Mouse (Mus musculus) kidney, adult 9 months (tissue): ENCODE measurements around the gene Tmem198.

Source experiments
- DNase-seq: peaks from one replicate; pipeline ENCODE4 v3.0.0; 2022

Tmem198 gene

GRCm38 (mm10) chr1:75455948-75456347 lies 23.4 kb upstream of the Tmem198 start:
- DNase-seq: no peak

DNA sequence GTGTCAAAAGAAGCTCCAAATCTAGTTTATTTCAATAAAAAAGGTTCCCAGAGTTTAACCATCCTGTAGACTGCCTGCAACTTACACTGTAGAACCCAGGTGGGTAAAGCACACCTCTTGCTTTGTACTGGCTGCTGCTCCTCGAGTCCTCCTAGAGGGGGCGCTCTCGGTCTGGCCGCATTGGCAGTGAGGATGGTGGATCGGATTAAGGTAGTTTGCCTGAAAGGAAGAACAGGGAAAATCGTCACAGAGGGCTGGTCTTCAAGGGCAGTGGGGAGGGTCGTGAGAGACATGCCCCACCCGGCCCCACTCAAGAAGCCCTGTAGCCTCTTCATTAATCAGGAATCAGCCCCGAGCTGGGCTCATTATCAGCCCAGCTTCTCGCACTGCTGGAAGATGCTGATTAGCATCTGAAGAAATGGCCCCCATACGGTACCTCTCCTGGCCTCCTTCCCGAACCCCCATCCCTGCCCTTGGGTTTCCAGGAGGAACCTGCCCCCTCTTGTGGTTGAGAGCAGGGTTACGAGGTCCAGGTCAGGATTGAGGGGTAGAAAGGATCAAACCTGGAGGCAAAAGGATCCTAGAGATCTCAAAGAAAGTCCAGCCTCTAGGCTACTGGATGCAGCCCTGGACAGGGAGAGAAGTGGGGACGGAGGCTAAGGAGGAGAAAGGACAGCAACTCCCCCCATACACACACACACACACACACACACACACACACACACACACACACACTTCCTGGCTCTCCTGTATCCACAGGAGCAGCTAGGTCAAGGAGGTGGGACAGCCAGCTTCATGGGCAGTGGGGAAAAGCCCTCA lies 22.4 kb upstream of the Tmem198 start:
- no peak for DNase-seq

GRCm38 (mm10) chr1:75457710-75458024 lies 21.7 kb upstream of the Tmem198 start:
- DNase-seq: no peak

GRCm38 (mm10) chr1:75458025-75458788 lies 21.1 kb upstream of the Tmem198 start:
- DNase-seq: peak; percentile 24

- no peak for DNase-seq
Measured at GRCm38 (mm10) chr1:75458789-75459684, 20.3 kb upstream of the Tmem198 start.

- no peak for DNase-seq
Measured at GRCm38 (mm10) chr1:75460297-75460696, 19.0 kb upstream of the Tmem198 start.

GRCm38 (mm10) chr1:75462636-75463035 lies 16.7 kb upstream of the Tmem198 start:
- no peak for DNase-seq

DNA sequence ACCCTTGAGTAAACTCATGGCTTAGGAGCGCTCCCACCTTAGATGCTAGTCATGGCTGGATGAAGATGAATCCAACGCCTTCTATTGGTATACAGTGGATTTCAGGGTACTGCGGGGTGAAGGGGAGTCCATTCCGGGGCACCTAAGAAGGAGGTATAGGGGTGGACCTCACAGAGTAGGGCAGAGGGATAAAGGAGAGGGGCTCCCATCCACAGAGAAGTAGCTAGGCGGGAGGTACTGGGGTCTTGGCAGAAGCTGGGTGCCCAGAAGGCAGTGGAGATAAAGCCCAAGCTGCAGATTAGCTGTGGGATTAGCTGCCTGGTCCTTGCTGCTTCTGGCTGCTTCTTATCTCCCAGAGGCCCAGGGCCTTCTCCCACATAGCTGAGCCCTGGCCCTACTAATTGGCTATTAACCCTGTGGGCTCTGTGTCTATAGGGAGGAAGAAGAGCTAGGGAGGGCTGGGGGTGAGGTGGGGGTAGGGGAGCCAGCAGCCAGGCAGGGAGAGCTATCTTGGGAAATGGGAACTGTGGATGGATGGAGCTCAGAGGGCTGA lies 15.6 kb upstream of the Tmem198 start:
- no peak for DNase-seq

DNA sequence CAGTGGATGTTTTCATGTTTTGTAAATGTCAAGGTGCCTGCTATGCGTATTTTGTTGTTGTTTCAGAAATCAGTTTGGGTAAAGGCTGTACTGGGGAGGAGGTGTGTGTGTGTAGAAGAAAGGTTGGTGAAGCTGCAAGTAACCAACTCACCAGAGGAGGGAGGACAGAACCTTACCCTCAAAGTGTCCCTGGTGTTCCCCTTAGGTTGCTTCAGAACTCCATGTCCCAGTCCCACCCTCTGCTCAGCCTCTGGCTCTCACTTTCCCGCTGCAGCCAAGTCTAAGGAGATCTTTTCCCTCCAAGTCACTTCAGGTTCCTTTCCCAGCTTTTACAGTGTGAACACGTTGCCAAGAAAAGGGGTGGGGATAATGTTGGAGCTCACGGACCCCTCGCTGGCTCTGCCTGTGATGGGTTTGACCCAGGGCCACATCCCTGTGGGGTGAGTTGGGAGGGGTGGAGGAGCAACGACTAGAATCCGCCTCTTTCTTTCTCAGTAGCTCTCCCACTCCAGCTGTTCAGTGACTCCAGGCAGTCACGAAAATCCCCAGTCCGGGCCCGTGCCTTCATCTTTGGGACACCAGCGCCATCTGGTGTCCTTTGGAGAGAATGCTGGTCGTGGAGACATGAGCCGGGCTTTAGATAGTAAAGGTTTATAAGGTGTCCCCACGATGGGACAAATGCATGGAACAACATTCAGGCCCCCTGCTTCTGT lies 12.0 kb upstream of the Tmem198 start:
- peak; percentile 80 for DNase-seq

DNA sequence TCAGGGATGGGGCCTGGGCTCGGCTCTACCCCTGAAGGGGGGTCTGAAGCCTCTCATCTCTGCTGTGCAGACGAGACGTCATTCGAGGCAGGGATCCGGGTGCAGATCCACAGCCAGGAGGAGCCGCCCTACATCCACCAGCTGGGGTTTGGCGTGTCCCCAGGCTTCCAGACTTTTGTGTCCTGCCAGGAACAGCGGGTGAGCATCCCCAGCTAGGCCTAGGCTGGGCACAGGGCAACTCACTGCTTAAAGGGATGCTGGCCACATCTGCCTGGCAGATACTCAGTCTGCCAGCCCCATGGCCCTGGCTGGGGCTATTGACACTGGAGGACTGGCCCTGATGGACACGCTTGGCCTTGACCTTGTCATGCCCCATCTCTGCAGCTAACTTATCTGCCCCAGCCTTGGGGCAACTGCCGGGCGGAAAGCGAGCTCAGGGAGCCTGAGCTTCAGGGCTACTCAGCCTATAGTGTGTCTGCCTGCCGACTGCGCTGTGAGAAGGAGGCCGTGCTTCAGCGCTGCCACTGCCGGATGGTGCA lies 10.0 kb upstream of the Tmem198 start:
- DNase-seq: no peak

DNA sequence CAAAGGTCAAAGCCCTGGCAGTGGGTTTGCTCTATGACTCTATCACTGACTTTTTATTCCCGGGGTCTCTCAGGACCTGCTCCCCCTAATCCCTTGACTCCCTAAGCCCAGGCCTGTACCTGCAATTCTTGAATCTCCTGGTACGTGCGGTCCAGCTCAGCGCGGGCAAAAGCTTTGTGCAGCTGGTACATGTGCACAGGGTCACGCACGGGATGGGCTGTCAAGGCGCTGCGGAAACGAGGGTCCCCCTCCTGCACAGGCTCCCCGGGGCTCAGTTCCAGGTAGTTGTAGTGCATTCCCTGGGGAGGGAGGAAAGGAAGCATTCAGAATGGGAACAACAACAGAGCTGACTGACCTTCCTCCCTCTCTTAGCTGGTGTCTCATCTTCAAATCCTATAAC lies 2.9 kb upstream of the Tmem198 start:
- DNase-seq: no peak

GRCm38 (mm10) chr1:75477264-75477965 lies 1.9 kb upstream of the Tmem198 start:
- peak; percentile 90 for DNase-seq

DNA sequence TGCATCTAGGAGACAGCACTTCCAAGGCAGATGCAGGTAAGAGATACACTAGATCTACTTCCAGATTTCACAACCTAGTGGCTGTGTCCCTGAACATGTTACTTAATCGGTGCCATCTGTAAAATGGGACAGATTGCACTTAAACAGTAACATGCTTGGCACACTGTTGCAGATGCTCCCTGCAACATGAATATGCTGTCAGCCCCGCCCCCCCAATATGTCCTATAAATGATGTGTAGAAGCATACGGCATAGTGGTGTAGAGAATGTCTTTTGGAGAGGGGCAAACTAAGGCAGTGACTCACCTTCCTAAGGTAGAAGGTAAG lies 1.4 kb upstream of the Tmem198 start:
- DNase-seq: no peak

DNA sequence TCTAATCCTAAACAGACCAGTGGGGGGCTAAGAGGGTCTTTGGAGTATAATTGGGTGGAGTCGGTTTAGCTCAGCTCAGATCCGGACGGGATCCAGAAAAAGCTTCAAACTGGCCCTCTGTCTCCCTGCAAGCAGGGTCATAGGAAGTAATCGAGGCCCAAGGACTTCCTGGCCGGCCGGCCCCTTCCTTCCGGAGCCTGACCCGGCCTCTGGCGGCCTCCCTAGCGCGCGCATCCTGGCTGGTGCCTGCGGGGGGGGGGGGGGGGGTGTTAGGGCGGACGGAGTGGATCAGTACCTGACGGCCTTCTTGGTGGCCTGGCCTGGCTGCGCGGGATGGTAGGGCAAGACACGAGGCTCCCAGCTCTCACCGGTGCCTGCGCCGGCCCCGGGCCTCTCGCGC lies 835 bp upstream of the Tmem198 start:
- DNase-seq: peak; percentile 54

- DNase-seq: no peak
Measured at GRCm38 (mm10) chr1:75479635-75479989, 280 bp downstream of the Tmem198 start.

GRCm38 (mm10) chr1:75480036-75480435 lies 704 bp downstream of the Tmem198 start:
- no peak for DNase-seq

DNA sequence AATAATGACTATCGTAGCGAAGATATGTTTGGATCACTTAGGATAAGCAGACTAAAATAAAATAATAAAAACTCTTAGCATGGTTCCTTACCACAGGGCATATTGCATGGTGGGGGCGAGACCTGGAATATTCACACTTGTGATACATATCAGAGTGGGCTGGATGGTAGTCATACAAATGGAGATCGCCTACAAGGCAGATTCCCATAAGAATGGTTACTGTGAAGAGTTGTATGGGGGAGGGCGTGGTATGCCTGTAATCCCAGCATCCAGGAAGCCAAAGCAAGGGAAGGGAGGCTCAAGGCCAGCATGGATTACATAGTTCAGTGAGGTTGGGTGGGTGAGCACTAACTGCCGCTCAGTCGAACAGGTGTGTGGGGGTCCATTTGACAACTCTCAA lies 1.4 kb downstream of the Tmem198 start:
- no peak for DNase-seq

- peak; percentile 43 for DNase-seq
Measured at GRCm38 (mm10) chr1:75486561-75486960, 7.2 kb downstream of the Tmem198 start.

DNA sequence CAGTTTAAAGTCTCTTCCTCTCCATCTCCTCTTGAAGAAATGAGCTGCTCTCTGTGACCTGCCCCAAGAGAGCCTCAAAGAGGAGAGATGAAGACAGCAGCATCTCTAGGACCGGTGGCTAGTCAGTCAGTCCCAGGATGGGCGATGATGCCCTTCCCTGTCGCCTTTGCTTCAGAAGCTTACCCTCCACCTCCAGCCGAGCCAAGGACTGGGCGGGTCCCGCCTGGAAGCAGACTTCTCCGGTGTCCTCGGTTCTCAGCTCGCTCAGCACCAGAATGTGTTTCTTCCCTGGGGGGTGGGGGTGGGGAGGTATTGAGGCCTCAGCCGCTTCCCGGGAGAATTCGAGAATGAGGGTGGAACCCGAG lies 7.7 kb downstream of the Tmem198 start:
- DNase-seq: no peak

- peak; percentile 88 for DNase-seq
Measured at GRCm38 (mm10) chr1:75487405-75488161, 8.3 kb downstream of the Tmem198 start.
